Mouse (Mus musculus) midbrain, embryonic 13.5 days (tissue): Measurements from ENCODE around the gene Tjp2. TPM values are rescaled to one million over a fixed set of nuclear protein-coding genes. Genes with fewer than 3 reads are reported as not detected.

Experiments used
- polyA plus RNA-seq: library from polyadenylated mRNA; unstranded; fragments of >200 nt; fragmentation: Nextera tagmentation; extraction: Ambion mirVana; gene quantifications from 2 replicates; pipeline ENCODE4 v1.2.1, GENCODE M21; 2015

Gene Tjp2
- polyA plus RNA-seq, 1 experiment from 2014 or later, result 13.9 TPM

Other genes starting within 250 kb of the Tjp2 start
- 1.4 and 1.5 TPM in 2 replicates for gene Fam189a2, start 194.0 kb downstream of the Tjp2 start, polyA plus RNA-seq
- gene Fxn, start 55.6 kb upstream of the Tjp2 start, polyA plus RNA-seq, result 40.1 and 41.4 TPM in 2 replicates